Mouse (Mus musculus): ENCODE measurements at regions not wholly inside any gene's neighbourhood (a gene's known extent, or its start where the extent isn't known, plus 50 kb on each side); places are given as distances from the start of the nearest gene placed in this dataset.

GRCm38 (mm10) chr6:82860485-82860884 is 79.1 kb downstream of the Sema4f start:
- no peak for DNase-seq

DNA sequence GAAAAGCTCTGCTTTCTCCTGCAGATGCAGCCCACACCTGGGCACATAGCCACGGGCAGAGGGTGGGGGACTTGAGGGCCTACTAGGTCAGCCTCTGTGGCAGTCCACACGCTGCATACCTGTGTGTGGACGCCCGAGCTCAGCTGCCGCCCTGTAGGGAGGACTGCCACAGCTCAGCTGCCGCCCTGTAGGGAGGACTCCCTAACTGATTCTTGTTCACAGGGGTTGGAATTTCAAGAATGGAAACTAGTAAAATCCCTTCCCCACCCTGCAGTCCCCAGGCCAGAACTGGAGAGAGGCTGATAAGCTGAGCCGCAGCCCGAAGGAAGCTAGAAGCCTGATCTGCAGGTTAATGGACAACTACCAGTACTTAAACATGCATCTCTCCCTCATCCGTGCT is 82.0 kb upstream of the Hk2 start:
- no peak for DNase-seq

GRCm38 (mm10) chr6:82855401-82855800 is 81.1 kb upstream of the Hk2 start:
- DNase-seq = peak; percentile 14

DNA sequence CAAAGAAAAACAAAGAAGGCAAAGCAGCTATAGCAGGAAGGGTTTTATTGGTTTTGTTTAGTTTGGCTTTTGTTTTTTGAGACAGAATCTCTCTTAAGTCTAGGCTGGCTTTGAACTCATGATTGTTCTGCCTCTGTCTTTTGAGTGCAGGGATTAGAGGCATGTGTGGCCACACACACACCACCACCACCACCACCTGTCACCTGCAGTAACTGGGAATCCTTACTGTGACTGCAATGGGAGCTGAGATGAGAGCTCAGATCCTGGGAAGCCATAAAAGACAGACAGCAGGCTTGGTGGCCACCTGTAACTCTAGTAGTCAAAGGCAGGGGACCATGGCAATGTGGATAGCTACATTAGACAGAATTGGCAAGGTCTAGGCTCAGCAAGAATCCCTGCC is 80.5 kb upstream of the Hk2 start:
- DNase-seq = no peak

- peak; percentile 64 for DNase-seq
Measured at GRCm38 (mm10) chr6:82854338-82854737, 80.1 kb upstream of the Hk2 start.

- DNase-seq = no peak
Measured at GRCm38 (mm10) chr6:82853076-82853475, 78.8 kb upstream of the Hk2 start.

DNA sequence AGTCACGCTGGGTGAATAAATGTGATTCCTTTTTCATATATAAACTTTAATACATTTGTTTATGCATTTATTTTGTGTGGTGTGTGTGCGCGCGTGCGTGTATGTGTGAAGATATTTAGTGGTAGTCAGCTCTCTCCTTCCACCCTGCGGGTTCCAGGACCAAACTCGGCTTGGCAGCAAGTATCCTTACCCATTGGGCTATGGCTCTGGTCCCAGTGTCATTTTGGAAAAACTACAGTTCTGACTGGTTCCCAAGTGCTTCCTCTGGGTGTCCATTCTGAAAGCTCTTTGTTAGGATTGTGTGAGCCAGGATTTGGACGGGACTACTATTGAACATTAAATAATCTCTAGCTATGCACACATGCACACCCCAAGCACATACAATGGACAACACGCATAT is 76.3 kb upstream of the Hk2 start:
- DNase-seq = no peak

GRCm38 (mm10) chr6:82847598-82847997 is 73.3 kb upstream of the Hk2 start:
- DNase-seq = no peak

DNA sequence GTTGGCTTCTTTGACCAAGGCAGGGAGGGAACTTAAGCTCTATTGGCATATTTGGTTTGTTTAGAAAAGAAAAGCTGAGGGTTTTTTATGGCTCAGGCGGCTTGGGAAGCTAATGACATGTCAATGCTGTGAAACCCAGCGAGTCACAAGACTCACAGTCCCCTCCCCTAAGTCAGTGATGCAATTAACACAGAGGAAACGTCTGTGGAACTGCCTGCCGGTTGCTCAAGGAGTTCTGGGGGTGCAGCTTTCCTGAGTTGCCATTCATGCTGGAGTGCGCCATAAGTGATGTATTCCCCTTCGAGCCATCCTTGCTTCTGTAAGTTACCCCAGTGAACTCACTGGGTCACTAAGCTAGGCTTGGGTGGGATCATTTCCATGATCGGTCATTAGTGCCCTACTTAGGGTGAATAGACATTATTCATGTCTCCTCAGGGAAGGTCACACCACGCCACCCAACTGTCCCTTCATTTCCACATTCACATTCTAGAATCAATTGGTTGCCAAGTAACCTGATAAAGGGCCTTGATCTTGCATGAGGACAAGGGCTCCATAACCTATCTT is 72.4 kb upstream of the Hk2 start:
- no peak for DNase-seq

- DNase-seq = peak; percentile 45
Measured at GRCm38 (mm10) chr6:82844432-82844831, 70.2 kb upstream of the Hk2 start.

DNA sequence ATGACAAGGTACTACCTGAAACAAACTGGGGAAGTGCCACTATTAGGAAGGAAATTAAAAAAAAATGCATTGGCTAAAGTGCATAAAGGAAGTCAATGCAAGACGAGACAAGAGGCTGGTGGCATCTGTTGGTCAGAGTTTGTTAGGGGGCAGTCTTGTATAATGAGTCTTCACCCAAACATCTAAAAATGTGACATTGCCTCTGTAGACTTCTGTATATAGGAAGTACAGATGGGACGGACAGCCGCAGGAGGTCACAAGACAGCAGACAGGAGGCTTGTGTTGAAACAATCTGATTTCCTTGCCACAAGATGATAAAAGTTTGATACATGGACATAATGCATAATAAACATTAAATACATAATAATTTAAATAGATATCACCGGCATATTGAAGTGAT is 69.6 kb upstream of the Hk2 start:
- DNase-seq = no peak

DNA sequence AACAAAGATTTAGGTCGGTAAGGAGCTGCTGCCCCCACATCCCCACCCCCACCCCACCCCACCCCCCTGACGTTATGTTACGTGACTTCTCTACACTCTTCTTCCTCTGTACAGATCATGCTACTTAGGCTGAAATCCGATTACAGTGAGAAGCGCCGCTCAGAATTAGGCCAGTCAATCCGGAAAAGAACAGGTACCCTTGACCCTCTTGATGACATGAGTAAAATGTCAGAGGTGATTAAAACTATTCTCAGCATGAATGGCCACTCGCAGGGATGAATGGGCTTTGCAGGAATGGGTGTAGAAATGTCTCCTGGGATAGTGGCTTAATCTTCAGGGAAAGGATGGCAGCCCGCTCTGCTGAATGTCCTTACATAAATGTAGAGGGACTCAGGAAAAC is 63.0 kb upstream of the Hk2 start:
- DNase-seq = no peak

DNA sequence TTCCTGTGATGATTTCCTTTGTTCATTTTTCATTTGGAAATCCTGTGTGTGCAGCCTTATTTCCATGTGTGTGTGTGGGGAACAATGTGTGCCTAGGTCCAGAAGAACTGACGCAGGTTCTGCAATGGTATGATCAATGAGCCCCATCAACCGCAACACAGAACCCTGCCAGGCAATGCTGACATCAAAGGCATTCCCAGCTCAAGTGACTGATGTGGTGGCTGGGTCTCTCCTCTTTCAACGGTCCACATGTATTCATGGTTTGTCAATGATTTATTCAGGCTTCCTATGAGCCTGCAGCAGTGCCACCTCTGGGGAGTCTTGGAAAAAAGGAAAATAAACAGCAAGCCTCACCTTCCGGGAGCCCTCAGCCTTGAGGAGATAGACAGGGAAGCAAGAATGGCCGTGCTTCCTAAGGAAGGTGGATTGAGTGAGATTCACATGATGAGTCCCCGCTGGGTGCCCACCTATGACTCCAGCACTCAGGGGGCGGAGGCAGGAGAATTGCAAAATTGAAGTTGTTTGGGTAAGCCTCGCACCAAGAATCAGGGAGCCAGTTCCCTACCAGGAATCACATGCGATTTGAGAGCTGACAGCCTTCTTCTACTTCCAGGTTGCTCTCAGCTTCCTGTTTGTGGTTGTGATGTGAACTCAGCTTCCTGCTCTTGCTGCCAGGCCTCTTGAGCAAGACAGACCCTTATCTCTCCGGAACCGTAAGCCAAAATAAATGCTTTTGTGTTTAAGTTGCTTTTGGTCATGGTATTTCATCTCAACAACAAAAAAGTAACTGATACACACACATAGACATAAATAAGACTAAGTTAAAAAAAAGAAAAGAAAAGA is 61.2 kb upstream of the Hk2 start:
- DNase-seq = no peak

DNA sequence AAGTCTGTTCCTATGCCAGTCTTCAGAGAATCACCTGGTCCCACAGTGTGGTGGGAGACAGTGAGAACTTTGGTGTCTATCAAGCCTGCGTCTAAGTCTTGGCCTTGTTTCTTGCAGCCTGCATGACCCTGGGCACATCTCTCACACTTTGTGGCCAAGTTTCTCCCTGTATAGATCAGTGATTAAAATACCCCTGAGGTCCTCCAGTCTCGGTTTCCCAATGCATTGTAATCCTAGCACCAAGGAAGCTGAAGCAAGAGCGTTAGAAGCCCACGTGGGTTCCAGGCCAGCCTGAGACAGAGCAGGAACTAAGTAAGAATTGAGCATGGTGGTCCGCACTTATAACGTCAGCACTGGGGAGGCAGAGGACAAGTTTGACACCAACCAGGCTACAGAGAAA is 59.6 kb upstream of the Hk2 start:
- no peak for DNase-seq

DNA sequence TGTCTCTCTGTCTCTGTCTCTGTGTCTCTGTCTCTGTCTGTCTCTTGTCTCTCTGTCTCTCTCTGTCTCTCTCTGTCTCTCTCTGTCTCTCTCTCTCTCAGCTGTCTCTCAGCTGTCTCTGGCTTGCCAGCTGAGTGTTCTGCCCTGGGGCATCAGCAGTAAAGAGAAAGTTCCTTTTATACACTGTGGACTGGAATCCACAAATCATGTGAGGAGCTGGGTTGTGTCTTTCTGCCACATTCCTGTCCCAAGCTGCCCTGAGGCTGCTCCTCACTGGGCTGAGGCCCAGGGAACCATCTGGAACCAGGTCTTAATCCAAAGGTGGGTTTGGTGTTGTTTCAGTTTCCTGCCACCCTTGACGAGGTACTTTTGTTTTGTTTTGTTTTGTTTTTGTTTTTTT is 57.0 kb upstream of the Hk2 start:
- no peak for DNase-seq

DNA sequence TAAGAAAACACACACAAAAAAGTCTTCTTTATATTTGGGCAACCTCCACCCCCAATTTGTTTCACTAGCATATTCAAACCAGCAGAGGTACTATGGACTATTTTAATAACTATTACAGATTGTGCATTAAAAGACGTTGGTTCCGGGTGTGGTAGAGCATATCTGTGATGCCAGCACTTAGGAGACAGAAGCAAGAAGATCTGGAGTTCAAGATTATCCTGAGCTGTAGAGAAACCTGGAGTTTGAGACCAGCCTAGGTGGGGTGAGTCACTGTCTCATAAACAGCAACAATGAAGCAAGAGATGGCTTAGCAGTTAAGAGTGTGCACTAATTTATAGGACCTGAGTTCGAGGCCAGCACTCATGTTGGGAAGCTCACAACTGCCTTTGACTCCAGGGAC is 50.4 kb upstream of the Hk2 start:
- DNase-seq = no peak

DNA sequence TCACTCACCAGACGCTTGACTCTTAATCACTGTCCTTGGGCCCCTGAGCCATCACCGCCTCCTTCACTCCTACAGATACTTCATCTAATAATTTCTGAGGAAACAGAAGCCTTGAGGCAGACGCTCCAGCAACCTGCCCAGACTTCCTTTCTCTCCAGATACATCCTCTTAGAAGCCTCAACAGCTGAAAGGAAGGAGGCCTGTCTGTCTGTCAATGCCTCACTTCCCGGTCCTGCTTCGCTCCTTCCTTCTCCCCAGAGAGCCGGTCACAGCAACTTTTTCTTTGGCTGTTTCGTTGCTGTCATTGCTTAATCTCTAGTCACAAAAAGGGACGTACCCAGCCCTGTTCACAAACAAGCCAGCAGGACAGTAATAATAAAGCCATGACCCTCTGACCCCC is 50.0 kb upstream of the Hk2 start:
- DNase-seq = no peak
